Mouse (Mus musculus): ENCODE results near the gene Thoc6. TPM values are rescaled to one million over a fixed set of nuclear protein-coding genes. Genes with fewer than 3 reads are reported as not detected.

Gene Thoc6
- polyA plus RNA-seq, 1 experiment = 30.1 TPM

GRCm38 (mm10) chr17:23675127-23675526 lies 1.4 kb upstream of the Thoc6 start:
- Histone ChIP-seq H3K36me3 (ENCODE audit: control insufficient read depth, insufficient read depth) (peaks cover 6% of the 10 kb centered on the region), H3K27me3 (ENCODE audit: control insufficient read depth, insufficient read depth, insufficient read length) (no peaks in the 10 kb centered on the region), H3K4me3 (peak overlapping the region; percentile 99), H3K4me2 (ENCODE audit: low read depth) (peak overlapping the region; percentile 99), H3ac (ENCODE audit: control insufficient read depth, insufficient read length) (peak overlapping the region; percentile 6), H3K79me2 (ENCODE audit: control insufficient read depth, insufficient read depth) (peaks cover 34% of the 10 kb centered on the region)
- no peak for TF ChIP-seq USF1 (IDR thresholded peaks at IDR 0.05; ENCODE audit: low read depth)
- TF ChIP-seq TCF12 (IDR thresholded peaks at IDR 0.05; ENCODE audit: insufficient read depth, poor library complexity, severe bottlenecking) = no peak
- TF ChIP-seq REST (IDR thresholded peaks at IDR 0.05; ENCODE audit: insufficient read depth, insufficient read length) = no peak
- TF ChIP-seq MYOG (IDR thresholded peaks at IDR 0.05; ENCODE audit: control insufficient read depth in 1 of 3, insufficient read depth in 1 of 3, insufficient read length in 2 of 3, low read depth in 2 of 3) = peak in 1 of 3 experiments; percentile 12
- no peak for TF ChIP-seq E2F4 (IDR thresholded peaks at IDR 0.05; ENCODE audit: insufficient read depth)
- peak; percentile 84 for TF ChIP-seq POLR2AphosphoS2 (IDR thresholded peaks at IDR 0.05; ENCODE audit: insufficient read length, low read depth)
- no peak for TF ChIP-seq MYOD1 (IDR thresholded peaks at IDR 0.05; ENCODE audit: control insufficient read depth in 1 of 3, insufficient read length in 2 of 3, low read depth in 2 of 3)
- no peak for TF ChIP-seq TCF3 (IDR thresholded peaks at IDR 0.05; ENCODE audit: insufficient read length, low read depth)
- no peak for TF ChIP-seq CEBPB (IDR thresholded peaks at IDR 0.05; ENCODE audit: insufficient read depth, poor library complexity, severe bottlenecking)
- no peak for TF ChIP-seq MAX (IDR thresholded peaks at IDR 0.05; ENCODE audit: low read depth)
- TF ChIP-seq POLR2A (IDR thresholded peaks at IDR 0.05; ENCODE audit: insufficient read length, low read depth) = peak; percentile 40
- TF ChIP-seq SRF (IDR thresholded peaks at IDR 0.05; ENCODE audit: control insufficient read depth, insufficient read length, low read depth) = no peak

GRCm38 (mm10) chr17:23674271-23674952 lies 730 bp upstream of the Thoc6 start:
- Histone ChIP-seq H3ac (ENCODE audit: control insufficient read depth, insufficient read length) (peak overlapping the region; percentile 15), H3K79me2 (ENCODE audit: control insufficient read depth, insufficient read depth) (peaks cover 34% of the 10 kb centered on the region), H3K27me3 (ENCODE audit: control insufficient read depth, insufficient read depth, insufficient read length) (no peaks in the 10 kb centered on the region), H3K36me3 (ENCODE audit: control insufficient read depth, insufficient read depth) (peaks cover 14% of the 10 kb centered on the region), H3K4me2 (ENCODE audit: low read depth) (peak overlapping the region; percentile 99), H3K4me3 (peak overlapping the region; percentile 99)
- TF ChIP-seq TCF12 (IDR thresholded peaks at IDR 0.05; ENCODE audit: insufficient read depth, poor library complexity, severe bottlenecking) (no peak), REST (IDR thresholded peaks at IDR 0.05; ENCODE audit: insufficient read depth, insufficient read length) (no peak), POLR2A (IDR thresholded peaks at IDR 0.05; ENCODE audit: insufficient read length, low read depth) (peak; percentile 15)

DNA sequence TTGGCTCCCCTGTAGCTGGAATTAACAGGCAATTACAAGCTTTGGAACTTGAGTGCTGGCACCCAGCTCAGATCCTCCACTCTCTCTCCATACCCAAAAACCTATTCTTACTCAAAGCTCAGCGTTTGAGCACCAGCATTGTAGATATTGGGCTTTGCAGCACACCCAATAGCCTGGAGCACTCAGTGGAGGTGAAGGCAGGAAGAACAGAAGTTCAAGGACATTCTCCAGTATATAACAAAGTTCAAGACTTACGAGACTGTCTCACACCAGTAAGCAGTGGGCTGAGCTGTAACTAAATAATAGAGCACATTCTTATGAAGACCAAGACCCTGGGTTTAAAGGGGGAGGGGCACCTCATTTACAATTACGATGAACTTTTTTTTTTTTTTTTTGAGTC lies 921 bp downstream of the Thoc6 start:
- peaks cover 14% of the 10 kb centered on the region for H3K36me3 ChIP-seq (ENCODE audit: control insufficient read depth, insufficient read depth)
- no peak overlapping the region for H3ac ChIP-seq (ENCODE audit: control insufficient read depth, insufficient read length)
- TF ChIP-seq MAX (IDR thresholded peaks at IDR 0.05; ENCODE audit: low read depth) (no peak), MYOG (IDR thresholded peaks at IDR 0.05; ENCODE audit: control insufficient read depth in 1 of 3, insufficient read depth in 1 of 3, insufficient read length in 2 of 3, low read depth in 2 of 3) (no peak), REST (IDR thresholded peaks at IDR 0.05; ENCODE audit: insufficient read depth, insufficient read length) (no peak), E2F4 (IDR thresholded peaks at IDR 0.05; ENCODE audit: insufficient read depth) (no peak), CEBPB (IDR thresholded peaks at IDR 0.05; ENCODE audit: insufficient read depth, poor library complexity, severe bottlenecking) (no peak), POLR2AphosphoS2 (IDR thresholded peaks at IDR 0.05; ENCODE audit: insufficient read length, low read depth) (no peak), TCF12 (IDR thresholded peaks at IDR 0.05; ENCODE audit: insufficient read depth, poor library complexity, severe bottlenecking) (no peak), SRF (IDR thresholded peaks at IDR 0.05; ENCODE audit: control insufficient read depth, insufficient read length, low read depth) (no peak), POLR2A (IDR thresholded peaks at IDR 0.05; ENCODE audit: insufficient read length, low read depth) (no peak), USF1 (IDR thresholded peaks at IDR 0.05; ENCODE audit: low read depth) (no peak), MYOD1 (IDR thresholded peaks at IDR 0.05; ENCODE audit: control insufficient read depth in 1 of 3, insufficient read length in 2 of 3, low read depth in 2 of 3) (no peak), TCF3 (IDR thresholded peaks at IDR 0.05; ENCODE audit: insufficient read length, low read depth) (no peak)
- H3K27me3 ChIP-seq (ENCODE audit: control insufficient read depth, insufficient read depth, insufficient read length) = no peaks in the 10 kb centered on the region
- H3K4me2 ChIP-seq (ENCODE audit: low read depth) = peak overlapping the region; percentile 99
- peak overlapping the region; percentile 99 for H3K4me3 ChIP-seq
- peaks cover 34% of the 10 kb centered on the region for H3K79me2 ChIP-seq (ENCODE audit: control insufficient read depth, insufficient read depth)

- no peak for TF ChIP-seq MAX (IDR thresholded peaks at IDR 0.05; ENCODE audit: low read depth)
- TF ChIP-seq POLR2AphosphoS2 (IDR thresholded peaks at IDR 0.05; ENCODE audit: insufficient read length, low read depth) = peak; percentile 18
- no peak for TF ChIP-seq TCF3 (IDR thresholded peaks at IDR 0.05; ENCODE audit: insufficient read length, low read depth)
- no peak for TF ChIP-seq CEBPB (IDR thresholded peaks at IDR 0.05; ENCODE audit: insufficient read depth, poor library complexity, severe bottlenecking)
Observed at GRCm38 (mm10) chr17:23671519-23671918, 2.2 kb downstream of the Thoc6 start.

GRCm38 (mm10) chr17:23670516-23671074 lies 3.1 kb downstream of the Thoc6 start:
- H3ac ChIP-seq (ENCODE audit: control insufficient read depth, insufficient read length) = no peak overlapping the region
- TF ChIP-seq TCF12 (IDR thresholded peaks at IDR 0.05; ENCODE audit: insufficient read depth, poor library complexity, severe bottlenecking) (no peak), MYOG (IDR thresholded peaks at IDR 0.05; ENCODE audit: control insufficient read depth in 1 of 3, insufficient read depth in 1 of 3, insufficient read length in 2 of 3, low read depth in 2 of 3) (no peak), USF1 (IDR thresholded peaks at IDR 0.05; ENCODE audit: low read depth) (no peak), POLR2A (IDR thresholded peaks at IDR 0.05; ENCODE audit: insufficient read length, low read depth) (no peak), MAX (IDR thresholded peaks at IDR 0.05; ENCODE audit: low read depth) (no peak), E2F4 (IDR thresholded peaks at IDR 0.05; ENCODE audit: insufficient read depth) (no peak), TCF3 (IDR thresholded peaks at IDR 0.05; ENCODE audit: insufficient read length, low read depth) (no peak), REST (IDR thresholded peaks at IDR 0.05; ENCODE audit: insufficient read depth, insufficient read length) (no peak), SRF (IDR thresholded peaks at IDR 0.05; ENCODE audit: control insufficient read depth, insufficient read length, low read depth) (no peak), CEBPB (IDR thresholded peaks at IDR 0.05; ENCODE audit: insufficient read depth, poor library complexity, severe bottlenecking) (no peak)
- H3K27me3 ChIP-seq (ENCODE audit: control insufficient read depth, insufficient read depth, insufficient read length) = no peaks in the 10 kb centered on the region
- H3K4me3 ChIP-seq = no peak overlapping the region
- H3K79me2 ChIP-seq (ENCODE audit: control insufficient read depth, insufficient read depth) = peaks cover 31% of the 10 kb centered on the region
- no peak overlapping the region for H3K4me2 ChIP-seq (ENCODE audit: low read depth)
- H3K36me3 ChIP-seq (ENCODE audit: control insufficient read depth, insufficient read depth) = peaks cover 18% of the 10 kb centered on the region

More at GRCm38 (mm10) chr17:23671519-23671918, 2.2 kb downstream of the Thoc6 start:
- Histone ChIP-seq H3K79me2 (ENCODE audit: control insufficient read depth, insufficient read depth) (peaks cover 31% of the 10 kb centered on the region), H3K4me2 (ENCODE audit: low read depth) (no peak overlapping the region), H3K36me3 (ENCODE audit: control insufficient read depth, insufficient read depth) (peaks cover 14% of the 10 kb centered on the region), H3K4me3 (no peak overlapping the region), H3ac (ENCODE audit: control insufficient read depth, insufficient read length) (no peak overlapping the region), H3K27me3 (ENCODE audit: control insufficient read depth, insufficient read depth, insufficient read length) (no peaks in the 10 kb centered on the region)
